Mouse (Mus musculus) heart, postnatal 0 days (tissue): ENCODE data around the gene P3h4.

Experiments
- CTCF ChIP-seq: IDR thresholded peaks from 2 replicates; pipeline ENCODE4 v1.5.1; 2016; ENCODE audit warnings: antibody characterized with exemption, control low read depth, low read depth
- EP300 ChIP-seq: IDR thresholded peaks from 2 replicates; pipeline ENCODE4 v1.6.1; 2016; ENCODE audit warnings: antibody characterized with exemption, low read depth

GRCm38 (mm10) chr11:100411736-100412135, 2.9 kb downstream of the P3h4 start:
- TF ChIP-seq EP300 (no peak), CTCF (no peak)
